Mouse (Mus musculus) adrenal gland, adult 2 months (tissue): ENCODE measurements around the gene Aqp9. TPM values are rescaled to one million over a fixed set of nuclear protein-coding genes. Genes with fewer than 3 reads are reported as not detected.

Experiments
- DNase-seq: peaks from one replicate; pipeline ENCODE4 v3.0.0; 2021
- polyA plus RNA-seq: library from polyadenylated mRNA; depleted of rRNA; stranded (reverse); fragments of >200 nt; gene quantifications from 2 replicates; pipeline ENCODE4 v1.2.3, GENCODE M21; 2012
- total RNA-seq, 2 experiments: library from RNA; stranded (reverse); gene quantifications; 2 replicates each; pipeline ENCODE4 v1.2.3; 2021

Gene Aqp9
- total and polyA plus RNA-seq, 3 experiments, result 0.27 to 1.1 (median 0.28) TPM

- no peak for DNase-seq
These were observed 838 bp downstream of the Aqp9 start for GRCm38 (mm10) chr9:71167473-71168215.

GRCm38 (mm10) chr9:71166871-71167465, 1.5 kb downstream of the Aqp9 start:
- peak; percentile 48 for DNase-seq

GRCm38 (mm10) chr9:71166019-71166705, 2.3 kb downstream of the Aqp9 start:
- no peak for DNase-seq

- no peak for DNase-seq
These were observed 3.0 kb downstream of the Aqp9 start for GRCm38 (mm10) chr9:71165510-71165909.

GRCm38 (mm10) chr9:71165061-71165460, 3.4 kb downstream of the Aqp9 start:
- DNase-seq, result no peak

GRCm38 (mm10) chr9:71164353-71164752, 4.1 kb downstream of the Aqp9 start:
- DNase-seq, result no peak

GRCm38 (mm10) chr9:71162858-71163740, 5.4 kb downstream of the Aqp9 start:
- no peak for DNase-seq

GRCm38 (mm10) chr9:71162131-71162857, 6.2 kb downstream of the Aqp9 start:
- DNase-seq, result no peak

GRCm38 (mm10) chr9:71160849-71161711, 7.4 kb downstream of the Aqp9 start:
- no peak for DNase-seq

GRCm38 (mm10) chr9:71159686-71160085, 8.8 kb downstream of the Aqp9 start:
- no peak for DNase-seq

GRCm38 (mm10) chr9:71159060-71159626, 9.3 kb downstream of the Aqp9 start:
- no peak for DNase-seq

- DNase-seq, result no peak
These were observed 10.4 kb downstream of the Aqp9 start for GRCm38 (mm10) chr9:71157921-71158646.

- no peak for DNase-seq
These were observed 11.9 kb downstream of the Aqp9 start for GRCm38 (mm10) chr9:71156447-71157035.

GRCm38 (mm10) chr9:71155399-71156005, 13.0 kb downstream of the Aqp9 start:
- no peak for DNase-seq

- DNase-seq, result no peak
These were observed 17.1 kb downstream of the Aqp9 start for GRCm38 (mm10) chr9:71151386-71151785.

- DNase-seq, result no peak
These were observed 18.3 kb downstream of the Aqp9 start for GRCm38 (mm10) chr9:71150175-71150574.

- no peak for DNase-seq
These were observed 19.6 kb downstream of the Aqp9 start for GRCm38 (mm10) chr9:71148890-71149289.

GRCm38 (mm10) chr9:71146210-71146609, 22.3 kb downstream of the Aqp9 start:
- DNase-seq, result no peak

GRCm38 (mm10) chr9:71140205-71140604, 28.3 kb downstream of the Aqp9 start:
- no peak for DNase-seq
